Mouse (Mus musculus): ENCODE measurements around the gene Spata32. TPM values are rescaled to one million over a fixed set of nuclear protein-coding genes. Genes with fewer than 3 reads are reported as not detected.

Spata32 gene
- polyA plus RNA-seq, 1 experiment from 2014 or later, result 0.40 TPM

GRCm38 (mm10) chr11:103170111-103170493 is 48.1 kb downstream of the Spata32 start:
- Histone ChIP-seq H3K4me2 (peak overlapping the region; percentile 83), H3K36me3 (no peaks in the 10 kb centered on the region), H3K27me3 (peaks cover 70% of the 10 kb centered on the region), H3K4me1 (replicated peaks) (peaks cover 42% of the 10 kb centered on the region), H3K27ac (0 out of 2 replicates have a peak overlapping the region, but pooled peaks have one; percentile 48), H3K9ac (peak overlapping the region; percentile 76; the same call in 1 of the 2 replicates), H3K4me3 (peak overlapping the region; percentile 74), H3K9me3 (no peaks in the 10 kb centered on the region)
- 42% methylated on average over 3 of the region's 3 CpGs for WGBS
- 0 out of 2 replicates have a peak, but pooled peaks have one; percentile 1 for ATAC-seq (ENCODE audit: low FRiP score)

GRCm38 (mm10) chr11:103169664-103170063 is 48.6 kb downstream of the Spata32 start:
- Histone ChIP-seq H3K4me2 (peak overlapping the region; percentile 83), H3K27me3 (peaks cover 66% of the 10 kb centered on the region), H3K36me3 (no peaks in the 10 kb centered on the region), H3K9ac (peak overlapping the region; percentile 76; the same call in 1 of the 2 replicates), H3K4me3 (peak overlapping the region; percentile 74; the same call in 1 of the 2 replicates), H3K4me1 (replicated peaks) (peaks cover 38% of the 10 kb centered on the region), H3K9me3 (no peaks in the 10 kb centered on the region), H3K27ac (no peak overlapping the region)
- ATAC-seq (ENCODE audit: low FRiP score), result no peak
- WGBS, result 91% methylated on average over 5 of the region's 5 CpGs

DNA sequence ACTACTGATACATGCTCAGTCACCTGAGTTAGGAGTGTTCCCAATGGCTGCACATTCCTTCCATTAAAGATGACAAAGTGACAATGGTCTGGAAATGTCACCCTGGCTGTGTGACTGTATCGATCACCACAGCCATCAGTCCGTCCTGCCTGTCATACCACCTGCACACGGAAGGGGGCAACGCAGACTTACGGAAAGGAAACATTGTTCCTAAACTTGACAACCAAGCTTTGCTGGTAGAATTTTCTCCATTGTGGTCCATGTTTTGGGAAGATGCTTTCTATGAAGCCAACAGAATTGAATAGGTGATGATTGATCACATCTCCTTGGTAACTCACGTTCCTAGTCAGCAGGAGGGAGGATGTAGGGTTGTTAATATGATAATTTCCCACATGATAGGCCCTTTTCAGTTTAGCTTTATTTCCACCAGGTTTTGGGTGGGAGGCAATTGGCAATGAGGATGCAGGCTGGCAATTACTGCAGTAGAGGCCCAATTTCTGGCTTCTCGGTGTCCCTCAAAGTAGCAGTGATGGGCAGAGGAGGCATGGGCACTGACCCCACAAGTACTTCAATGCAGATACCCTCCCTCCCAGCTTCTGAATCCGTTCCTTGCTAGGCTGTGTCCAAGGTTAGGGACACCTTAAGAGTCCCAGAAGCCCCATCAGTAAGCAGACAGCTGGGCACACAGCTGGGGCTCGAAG is 49.4 kb downstream of the Spata32 start:
- ATAC-seq (ENCODE audit: low FRiP score), result no peak
- H3K4me1 ChIP-seq (replicated peaks), result peaks cover 38% of the 10 kb centered on the region
- no peaks in the 10 kb centered on the region for H3K9me3 ChIP-seq
- no peak overlapping the region for H3K9ac ChIP-seq
- H3K4me2 ChIP-seq, result no peak overlapping the region
- no peak overlapping the region for H3K27ac ChIP-seq
- H3K27me3 ChIP-seq, result peaks cover 61% of the 10 kb centered on the region
- 24% methylated on average over 9 of the region's 9 CpGs for WGBS
- H3K36me3 ChIP-seq, result no peaks in the 10 kb centered on the region
- no peak overlapping the region for H3K4me3 ChIP-seq

DNA sequence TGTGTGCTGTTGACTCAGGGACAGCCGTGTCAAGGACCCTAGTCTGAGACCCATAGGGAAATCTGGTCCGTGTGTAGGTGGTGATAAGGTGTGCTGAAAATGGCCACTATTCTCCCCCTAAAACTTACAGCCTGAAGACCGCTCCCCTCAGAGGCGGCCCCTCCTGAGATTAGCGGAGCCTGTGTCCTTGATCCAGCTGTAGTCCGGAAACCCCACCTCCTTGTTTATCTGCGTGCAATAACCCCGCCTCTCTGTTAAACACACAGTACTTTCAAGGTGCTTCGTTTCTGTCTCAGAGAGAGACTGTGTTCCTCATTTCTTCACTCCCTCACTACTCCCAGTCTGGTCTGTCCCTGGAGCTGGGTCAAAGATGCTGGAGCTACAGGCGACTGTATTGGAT is 53.8 kb downstream of the Spata32 start:
- no peak for ATAC-seq (ENCODE audit: low FRiP score)
- peaks cover 8% of the 10 kb centered on the region for H3K4me1 ChIP-seq (replicated peaks)
- H3K9ac ChIP-seq, result no peak overlapping the region
- no peak overlapping the region for H3K4me3 ChIP-seq
- no peak overlapping the region for H3K27ac ChIP-seq
- H3K9me3 ChIP-seq, result no peaks in the 10 kb centered on the region
- 38% methylated on average over 10 of the region's 10 CpGs for WGBS
- H3K36me3 ChIP-seq, result no peaks in the 10 kb centered on the region
- peaks cover 18% of the 10 kb centered on the region for H3K27me3 ChIP-seq
- H3K4me2 ChIP-seq, result no peak overlapping the region

GRCm38 (mm10) chr11:103162132-103162531 is 56.1 kb downstream of the Spata32 start:
- Histone ChIP-seq H3K9ac (no peak overlapping the region), H3K27me3 (peaks cover 4% of the 10 kb centered on the region; the same call in 1 of the 2 replicates), H3K27ac (no peak overlapping the region), H3K36me3 (no peaks in the 10 kb centered on the region), H3K9me3 (no peaks in the 10 kb centered on the region), H3K4me3 (no peak overlapping the region), H3K4me1 (replicated peaks) (peaks cover 9% of the 10 kb centered on the region), H3K4me2 (no peak overlapping the region)
- no peak for ATAC-seq (ENCODE audit: low FRiP score)
- 92% methylated on average over 5 of the region's 5 CpGs for WGBS

DNA sequence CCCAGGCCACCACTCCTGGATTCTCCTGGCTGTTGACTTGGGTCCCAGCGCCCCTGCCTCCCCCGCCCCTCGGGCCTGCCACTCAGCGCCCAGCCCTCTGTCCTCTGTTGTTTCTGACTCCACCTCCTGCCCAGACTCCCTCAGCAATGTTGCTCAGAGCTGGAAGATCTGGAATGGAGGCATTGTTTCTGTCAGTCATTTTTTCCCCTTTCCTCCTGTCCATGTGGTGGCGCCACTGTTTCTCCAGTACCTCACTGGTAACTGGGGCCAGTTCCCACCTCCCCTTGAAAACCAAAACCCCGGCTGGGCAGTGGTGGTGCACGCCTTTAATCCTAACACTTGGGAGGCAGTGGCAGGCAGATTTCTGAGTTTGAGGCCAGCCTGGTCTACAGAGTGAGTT is 56.8 kb downstream of the Spata32 start:
- H3K36me3 ChIP-seq, result no peaks in the 10 kb centered on the region
- no peak for ATAC-seq (ENCODE audit: low FRiP score)
- H3K9me3 ChIP-seq, result no peaks in the 10 kb centered on the region
- H3K9ac ChIP-seq, result no peak overlapping the region
- H3K27me3 ChIP-seq, result peaks cover 4% of the 10 kb centered on the region; the same call in 1 of the 2 replicates
- 83% methylated on average over 7 of the region's 7 CpGs for WGBS
- H3K4me2 ChIP-seq, result no peak overlapping the region
- H3K27ac ChIP-seq, result no peak overlapping the region
- no peak overlapping the region for H3K4me3 ChIP-seq
- peaks cover 9% of the 10 kb centered on the region for H3K4me1 ChIP-seq (replicated peaks)

GRCm38 (mm10) chr11:103160738-103161137 is 57.5 kb downstream of the Spata32 start:
- Histone ChIP-seq H3K9me3 (no peaks in the 10 kb centered on the region), H3K4me1 (replicated peaks) (peaks cover 9% of the 10 kb centered on the region), H3K36me3 (no peaks in the 10 kb centered on the region), H3K27ac (no peak overlapping the region), H3K4me2 (no peak overlapping the region), H3K4me3 (no peak overlapping the region), H3K27me3 (peaks cover under 1% of the 10 kb centered on the region; the same call in 1 of the 2 replicates), H3K9ac (no peak overlapping the region)
- ATAC-seq (ENCODE audit: low FRiP score), result no peak
- WGBS, result 88% methylated on average over 11 of the region's 11 CpGs

DNA sequence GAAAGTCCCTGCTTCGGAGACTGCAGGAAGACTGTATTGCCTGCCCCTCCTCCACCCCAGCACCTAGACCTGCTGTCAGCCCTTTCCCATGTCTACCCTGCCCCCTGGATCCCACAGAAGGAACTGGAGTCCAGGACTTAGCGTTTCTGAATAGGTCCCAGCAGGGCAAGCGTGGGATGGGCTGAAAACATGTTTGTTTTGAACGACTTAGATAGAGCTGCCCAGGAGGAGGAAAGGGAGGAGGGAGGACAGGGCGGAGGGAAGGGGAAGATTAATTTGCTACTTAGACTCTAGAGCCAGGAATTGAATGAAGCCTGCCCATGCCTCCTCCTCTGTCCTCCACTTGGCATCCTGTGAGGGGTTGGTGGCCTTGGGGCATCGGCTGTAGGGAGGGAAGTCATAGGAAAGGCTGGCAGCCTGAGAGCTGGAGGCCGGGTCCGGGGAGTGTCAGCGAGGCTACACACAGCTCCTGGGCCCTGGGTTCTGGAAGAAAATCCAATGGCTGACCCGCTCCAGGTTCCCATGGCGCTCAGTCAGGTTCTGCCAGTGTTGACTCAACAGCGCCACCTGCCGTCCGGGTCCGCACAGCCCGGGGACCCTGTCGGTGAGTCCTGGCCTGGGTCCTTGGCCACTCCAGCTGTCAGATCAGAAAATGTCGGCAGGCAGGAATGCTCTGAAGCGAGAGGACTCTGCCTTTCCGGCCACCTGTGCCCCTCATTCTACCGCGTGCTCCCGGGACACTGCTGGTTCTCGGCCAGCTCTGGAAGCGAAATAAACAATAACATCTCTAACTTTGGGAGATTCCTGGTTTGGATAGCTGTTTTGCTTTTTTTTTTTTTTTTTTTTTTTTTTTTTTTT is 59.4 kb downstream of the Spata32 start:
- H3K9me3 ChIP-seq, result no peaks in the 10 kb centered on the region
- H3K4me1 ChIP-seq (replicated peaks), result peaks cover 9% of the 10 kb centered on the region
- H3K27ac ChIP-seq, result peak overlapping the region; percentile 18; the same call in 1 of the 2 replicates
- peak; percentile 94 for ATAC-seq (ENCODE audit: low FRiP score)
- H3K36me3 ChIP-seq, result no peaks in the 10 kb centered on the region
- peak overlapping the region; percentile 20 for H3K4me3 ChIP-seq
- H3K4me2 ChIP-seq, result peak overlapping the region; percentile 44
- H3K27me3 ChIP-seq, result no peaks in the 10 kb centered on the region
- 1% methylated on average over 25 of the region's 25 CpGs for WGBS
- H3K9ac ChIP-seq, result no peak overlapping the region

Other genes with a start within 250 kb of the Spata32 start
- 37.8 and 44.5 TPM in 2 replicates for gene Nmt1, start 190.2 kb downstream of the Spata32 start, polyA plus RNA-seq (2015; fragmentation: Nextera tagmentation; extraction: Ambion mirVana)
- 164 and 165 TPM in 2 replicates for gene Dcakd, start 190.1 kb downstream of the Spata32 start, polyA plus RNA-seq (2015; fragmentation: Nextera tagmentation; extraction: Ambion mirVana)
- 1.5 and 1.9 TPM in 2 replicates for gene Plcd3, start 116.8 kb downstream of the Spata32 start, polyA plus RNA-seq (2015; fragmentation: Nextera tagmentation; extraction: Ambion mirVana)
- gene Acbd4, start 116.8 kb downstream of the Spata32 start, polyA plus RNA-seq (2015; fragmentation: Nextera tagmentation; extraction: Ambion mirVana), result 7.3 and 9.0 TPM in 2 replicates
- gene Hexim1, start 102.2 kb downstream of the Spata32 start, polyA plus RNA-seq (2015; fragmentation: Nextera tagmentation; extraction: Ambion mirVana), result 3.6 and 4.3 TPM in 2 replicates
- gene Hexim2, start 86.0 kb downstream of the Spata32 start, polyA plus RNA-seq (2015; fragmentation: Nextera tagmentation; extraction: Ambion mirVana), result 21.3 and 22.3 TPM in 2 replicates
- gene Fmnl1, start 47.3 kb downstream of the Spata32 start, polyA plus RNA-seq (2015; fragmentation: Nextera tagmentation; extraction: Ambion mirVana), result 3.1 and 3.3 TPM in 2 replicates
- gene 1700023F06Rik, start 9.9 kb downstream of the Spata32 start, polyA plus RNA-seq (2015; fragmentation: Nextera tagmentation; extraction: Ambion mirVana), result 0.87 and 1.3 TPM in 2 replicates
- gene Map3k14, start 49.0 kb upstream of the Spata32 start, polyA plus RNA-seq (2015; fragmentation: Nextera tagmentation; extraction: Ambion mirVana), result 3.2 and 3.4 TPM in 2 replicates
- gene Arhgap27, start 145.3 kb upstream of the Spata32 start, polyA plus RNA-seq (2015; fragmentation: Nextera tagmentation; extraction: Ambion mirVana), result 3.2 and 3.4 TPM in 2 replicates
- 9.1 TPM in 2 replicates for gene Plekhm1, start 194.3 kb upstream of the Spata32 start, polyA plus RNA-seq (2015; fragmentation: Nextera tagmentation; extraction: Ambion mirVana)

Measured in hindbrain, embryonic 13.5 days (tissue).